Mouse (Mus musculus): Measurements from ENCODE around the gene Ache. TPM values are rescaled to one million over a fixed set of nuclear protein-coding genes. Genes with fewer than 3 reads are reported as not detected.

Gene Ache
- polyA plus RNA-seq, 1 experiment from 2014 or later: 1.9 TPM

GRCm38 (mm10) chr5:137320996-137321395 is 33.7 kb downstream of the Ache start:
- no peak overlapping the region for H3K27ac ChIP-seq (ENCODE audit: low read length)
- H3K4me2 ChIP-seq (ENCODE audit: low read depth, low read length): no peak overlapping the region
- no peaks in the 10 kb centered on the region for H3K9me3 ChIP-seq (ENCODE audit: control insufficient read depth, low read length)
- no peak for ATAC-seq (ENCODE audit: low read depth)
- no peak overlapping the region for H3K9ac ChIP-seq (ENCODE audit: low read length)
- H3K4me3 ChIP-seq (ENCODE audit: low read length): no peak overlapping the region
- no peaks in the 10 kb centered on the region for H3K4me1 ChIP-seq (replicated peaks; ENCODE audit: control insufficient read depth, insufficient read depth, low read length)
- peaks cover 7% of the 10 kb centered on the region; the same call in 1 of the 2 replicates for H3K36me3 ChIP-seq (ENCODE audit: control insufficient read depth, insufficient read depth, low read length)
- WGBS: 95% methylated on average over 3 of the region's 3 CpGs
- no peaks in the 10 kb centered on the region for H3K27me3 ChIP-seq (ENCODE audit: control insufficient read depth, insufficient read depth, low read depth, low read length)

- H3K9me3 ChIP-seq (ENCODE audit: control insufficient read depth, low read length): no peaks in the 10 kb centered on the region
Observed at GRCm38 (mm10) chr5:137330910-137331309, 43.6 kb downstream of the Ache start.

GRCm38 (mm10) chr5:137332857-137333511 is 45.7 kb downstream of the Ache start:
- peak overlapping the region; percentile 30 for H3K27ac ChIP-seq (ENCODE audit: low read length)
- peak overlapping the region; percentile 64 for H3K4me3 ChIP-seq (ENCODE audit: low read length)
- peak overlapping the region; percentile 82 for H3K4me2 ChIP-seq (ENCODE audit: low read depth, low read length)
- peaks cover 19% of the 10 kb centered on the region for H3K4me1 ChIP-seq (replicated peaks; ENCODE audit: control insufficient read depth, insufficient read depth, low read length)
- H3K36me3 ChIP-seq (ENCODE audit: control insufficient read depth, insufficient read depth, low read length): peaks cover 3% of the 10 kb centered on the region; the same call in 1 of the 2 replicates
- H3K9me3 ChIP-seq (ENCODE audit: control insufficient read depth, low read length): no peaks in the 10 kb centered on the region
- peak; percentile 2; the same call in 1 of the 2 replicates for ATAC-seq (ENCODE audit: low read depth)
- H3K9ac ChIP-seq (ENCODE audit: low read length): peak overlapping the region; percentile 80
- no peaks in the 10 kb centered on the region for H3K27me3 ChIP-seq (ENCODE audit: control insufficient read depth, insufficient read depth, low read depth, low read length)
- 16% methylated on average over 15 of the region's 15 CpGs for WGBS

More at GRCm38 (mm10) chr5:137330910-137331309, 43.6 kb downstream of the Ache start:
- Histone ChIP-seq H3K4me1 (replicated peaks; ENCODE audit: control insufficient read depth, insufficient read depth, low read length) (peaks cover 13% of the 10 kb centered on the region), H3K9ac (ENCODE audit: low read length) (no peak overlapping the region), H3K27ac (ENCODE audit: low read length) (no peak overlapping the region), H3K4me2 (ENCODE audit: low read depth, low read length) (no peak overlapping the region), H3K4me3 (ENCODE audit: low read length) (no peak overlapping the region), H3K36me3 (ENCODE audit: control insufficient read depth, insufficient read depth, low read length) (peaks cover 3% of the 10 kb centered on the region; the same call in 1 of the 2 replicates), H3K27me3 (ENCODE audit: control insufficient read depth, insufficient read depth, low read depth, low read length) (no peaks in the 10 kb centered on the region)
- WGBS: 86% methylated on average over 7 of the region's 7 CpGs
- ATAC-seq (ENCODE audit: low read depth): no peak

- WGBS: under 1% methylated on average over 44 of the region's 44 CpGs
- Histone ChIP-seq H3K36me3 (ENCODE audit: control insufficient read depth, insufficient read depth, low read length) (no peaks in the 10 kb centered on the region), H3K27me3 (ENCODE audit: control insufficient read depth, insufficient read depth, low read depth, low read length) (no peaks in the 10 kb centered on the region), H3K4me3 (ENCODE audit: low read length) (peak within 1 kb of the TSS; percentile 64), H3K4me2 (ENCODE audit: low read depth, low read length) (peak within 1 kb of the TSS; percentile 82), H3K4me1 (replicated peaks; ENCODE audit: control insufficient read depth, insufficient read depth, low read length) (peaks cover 20% of the 10 kb centered on the region), H3K9me3 (ENCODE audit: control insufficient read depth, low read length) (no peaks in the 10 kb centered on the region), H3K27ac (ENCODE audit: low read length) (peak within 1 kb of the TSS; percentile 30), H3K9ac (ENCODE audit: low read length) (peak within 1 kb of the TSS; percentile 80)
- peak; percentile 94 for ATAC-seq (ENCODE audit: low read depth)
Observed at GRCm38 (mm10) chr5:137333512-137334174, 46.3 kb downstream of the Ache start, which contains the start of gene Slc12a9. Gene Slc12a9 (minus strand): TSS chr5:137333597.

GRCm38 (mm10) chr5:137334317-137334716 is 47.0 kb downstream of the Ache start:
- no peak for ATAC-seq (ENCODE audit: low read depth)
- 39% methylated on average over 10 of the region's 10 CpGs for WGBS

GRCm38 (mm10) chr5:137335066-137335465 is 47.7 kb downstream of the Ache start:
- Histone ChIP-seq H3K27ac (ENCODE audit: low read length) (no peak overlapping the region), H3K4me3 (ENCODE audit: low read length) (no peak overlapping the region), H3K9me3 (ENCODE audit: control insufficient read depth, low read length) (no peaks in the 10 kb centered on the region), H3K27me3 (ENCODE audit: control insufficient read depth, insufficient read depth, low read depth, low read length) (no peaks in the 10 kb centered on the region), H3K36me3 (ENCODE audit: control insufficient read depth, insufficient read depth, low read length) (no peaks in the 10 kb centered on the region), H3K4me2 (ENCODE audit: low read depth, low read length) (no peak overlapping the region), H3K9ac (ENCODE audit: low read length) (no peak overlapping the region), H3K4me1 (replicated peaks; ENCODE audit: control insufficient read depth, insufficient read depth, low read length) (peaks cover 31% of the 10 kb centered on the region)
- WGBS: 80% methylated on average over 6 of the region's 6 CpGs
- no peak for ATAC-seq (ENCODE audit: low read depth)

More at GRCm38 (mm10) chr5:137334317-137334716, 47.0 kb downstream of the Ache start:
- Histone ChIP-seq H3K4me3 (ENCODE audit: low read length) (peak overlapping the region; percentile 64), H3K4me2 (ENCODE audit: low read depth, low read length) (peak overlapping the region; percentile 82), H3K27me3 (ENCODE audit: control insufficient read depth, insufficient read depth, low read depth, low read length) (no peaks in the 10 kb centered on the region), H3K4me1 (replicated peaks; ENCODE audit: control insufficient read depth, insufficient read depth, low read length) (peaks cover 24% of the 10 kb centered on the region), H3K36me3 (ENCODE audit: control insufficient read depth, insufficient read depth, low read length) (no peaks in the 10 kb centered on the region), H3K9ac (ENCODE audit: low read length) (peak overlapping the region; percentile 19; the same call in 1 of the 2 replicates), H3K9me3 (ENCODE audit: control insufficient read depth, low read length) (no peaks in the 10 kb centered on the region), H3K27ac (ENCODE audit: low read length) (peak overlapping the region; percentile 14)

- WGBS: 44% methylated on average over 8 of the region's 8 CpGs
- Histone ChIP-seq H3K4me1 (replicated peaks; ENCODE audit: control insufficient read depth, insufficient read depth, low read length) (peaks cover 31% of the 10 kb centered on the region), H3K4me3 (ENCODE audit: low read length) (no peak overlapping the region), H3K4me2 (ENCODE audit: low read depth, low read length) (no peak overlapping the region), H3K27ac (ENCODE audit: low read length) (peak overlapping the region; percentile 14; the same call in 1 of the 2 replicates), H3K27me3 (ENCODE audit: control insufficient read depth, insufficient read depth, low read depth, low read length) (no peaks in the 10 kb centered on the region), H3K9ac (ENCODE audit: low read length) (no peak overlapping the region), H3K36me3 (ENCODE audit: control insufficient read depth, insufficient read depth, low read length) (no peaks in the 10 kb centered on the region), H3K9me3 (ENCODE audit: control insufficient read depth, low read length) (no peaks in the 10 kb centered on the region)
- no peak for ATAC-seq (ENCODE audit: low read depth)
Observed at GRCm38 (mm10) chr5:137337190-137337589, 49.9 kb downstream of the Ache start.

GRCm38 (mm10) chr5:137338256-137338655 is 50.9 kb downstream of the Ache start:
- Histone ChIP-seq H3K4me1 (replicated peaks; ENCODE audit: control insufficient read depth, insufficient read depth, low read length) (peaks cover 25% of the 10 kb centered on the region), H3K27ac (ENCODE audit: low read length) (peak overlapping the region; percentile 93), H3K27me3 (ENCODE audit: control insufficient read depth, insufficient read depth, low read depth, low read length) (no peaks in the 10 kb centered on the region), H3K4me2 (ENCODE audit: low read depth, low read length) (peak overlapping the region; percentile 63), H3K4me3 (ENCODE audit: low read length) (peak overlapping the region; percentile 45), H3K36me3 (ENCODE audit: control insufficient read depth, insufficient read depth, low read length) (no peaks in the 10 kb centered on the region), H3K9me3 (ENCODE audit: control insufficient read depth, low read length) (no peaks in the 10 kb centered on the region), H3K9ac (ENCODE audit: low read length) (peak overlapping the region; percentile 66)
- WGBS: under 1% methylated on average over 19 of the region's 19 CpGs
- ATAC-seq (ENCODE audit: low read depth): peak; percentile 86

- Histone ChIP-seq H3K4me2 (ENCODE audit: low read depth, low read length) (peak overlapping the region; percentile 63), H3K9me3 (ENCODE audit: control insufficient read depth, low read length) (no peaks in the 10 kb centered on the region), H3K36me3 (ENCODE audit: control insufficient read depth, insufficient read depth, low read length) (no peaks in the 10 kb centered on the region), H3K4me1 (replicated peaks; ENCODE audit: control insufficient read depth, insufficient read depth, low read length) (peaks cover 25% of the 10 kb centered on the region), H3K4me3 (ENCODE audit: low read length) (peak overlapping the region; percentile 45), H3K27ac (ENCODE audit: low read length) (peak overlapping the region; percentile 93), H3K9ac (ENCODE audit: low read length) (peak overlapping the region; percentile 66), H3K27me3 (ENCODE audit: control insufficient read depth, insufficient read depth, low read depth, low read length) (no peaks in the 10 kb centered on the region)
- 1% methylated on average over 11 of the region's 11 CpGs for WGBS
- ATAC-seq (ENCODE audit: low read depth): peak; percentile 54
Observed at GRCm38 (mm10) chr5:137338663-137339289, 51.5 kb downstream of the Ache start.
